Mouse (Mus musculus): ENCODE results near the gene Ptma.

DNA sequence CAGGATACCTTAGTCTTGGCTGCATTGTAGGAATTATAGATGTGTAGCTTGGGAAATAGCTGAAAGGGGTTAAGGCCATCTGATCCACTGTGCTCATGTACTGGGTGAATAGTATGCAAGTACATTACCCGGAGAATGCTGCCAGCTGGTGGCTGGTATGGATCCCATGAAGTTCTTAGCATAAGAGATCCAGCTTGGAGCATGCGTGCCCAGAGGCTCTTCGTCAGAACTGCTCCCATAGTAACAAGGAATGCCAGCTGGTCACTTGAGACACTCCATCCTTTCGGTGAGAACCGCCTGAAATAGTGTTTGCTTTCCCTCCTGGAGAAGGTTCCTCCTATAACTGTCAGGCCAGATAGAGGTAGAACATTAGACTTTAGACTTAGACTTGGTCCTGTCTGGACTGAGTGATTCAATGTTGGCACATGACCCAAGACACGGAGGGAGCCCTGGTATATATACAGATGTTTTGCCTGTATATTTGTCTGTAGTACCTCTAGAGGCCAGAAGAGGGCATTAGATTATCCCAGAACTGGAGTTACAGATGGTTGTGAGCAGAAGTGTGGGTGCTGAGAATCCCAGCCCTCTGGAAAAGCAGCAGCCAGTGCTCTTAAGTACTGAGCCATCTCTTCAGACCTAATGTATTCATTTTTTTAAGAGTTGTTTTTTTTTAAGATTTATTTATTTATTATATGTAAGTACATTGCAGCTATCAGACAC lies 7.0 kb downstream of the Ptma start:
- TF ChIP-seq MYOD1 (IDR thresholded peaks at IDR 0.05; ENCODE audit: control insufficient read depth in 1 of 3, insufficient read length in 2 of 3, low read depth in 2 of 3) (no peak), CEBPB (IDR thresholded peaks at IDR 0.05; ENCODE audit: insufficient read depth, poor library complexity, severe bottlenecking) (no peak), POLR2A (IDR thresholded peaks at IDR 0.05; ENCODE audit: insufficient read length, low read depth) (no peak)
